Mouse (Mus musculus) stomach, postnatal 0 days (tissue): Measurements from ENCODE around the gene Cd22.

ENCODE experiments used
- CTCF ChIP-seq: IDR thresholded peaks from 2 replicates; pipeline ENCODE4 v1.5.1; 2016; ENCODE audit warnings: antibody characterized with exemption, low read depth, mild to moderate bottlenecking, moderate library complexity
- EP300 ChIP-seq: optimal IDR thresholded peaks from 2 replicates; pipeline ENCODE3; 2016; ENCODE audit warnings: antibody characterized with exemption

DNA sequence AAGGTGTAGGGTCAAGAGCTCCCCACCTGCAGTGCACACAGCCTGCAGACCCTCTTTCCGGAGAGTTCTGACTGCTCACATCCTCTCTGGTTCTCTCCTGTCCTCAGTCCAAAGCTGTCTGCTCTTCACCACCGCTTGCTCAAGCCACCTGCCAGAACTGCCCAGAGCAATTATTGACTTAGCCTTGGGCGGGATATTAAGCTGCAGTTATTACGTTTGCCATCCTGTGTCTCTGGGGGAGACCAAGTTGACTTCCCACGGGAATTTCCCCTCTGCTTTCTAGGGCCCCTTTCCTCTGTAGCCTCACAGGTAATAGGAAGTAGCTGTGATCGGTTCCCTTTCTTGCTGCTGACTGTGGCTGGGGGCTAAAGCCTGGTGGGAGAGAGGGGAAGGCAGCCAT is 60.0 kb downstream of the Cd22 start:
- TF ChIP-seq CTCF, result no peak
- no peak for TF ChIP-seq EP300
